Mouse (Mus musculus) CH12.LX (cell line): ENCODE results near the gene Snurf. TPM values are rescaled to one million over a fixed set of nuclear protein-coding genes. Genes with fewer than 3 reads are reported as not detected.

ENCODE experiments used
- DNase-seq: peaks from one replicate; pipeline ENCODE4 v3.0.0-alpha.2; 2013; ENCODE audit errors: extremely low read depth
- H3K27ac ChIP-seq: 2 replicates; pipeline ENCODE4 v1.5.1; 2012; ENCODE audit warnings: low read depth, mild to moderate bottlenecking, control low read depth, moderate library complexity; ENCODE audit not compliant: insufficient read depth
- H3K27me3 ChIP-seq: replicated peaks from 2 replicates; pipeline ENCODE3; 2012; ENCODE audit warnings: inconsistent platforms
- H3K36me3 ChIP-seq, 2 experiments: replicated peaks in 1 of 2; 2 replicates each; pipeline versions ENCODE3 to v1.6.1; 2012; ENCODE audit warnings: inconsistent platforms in 1 of 2, low read length in 1 of 2, mild to moderate bottlenecking in 1 of 2, mixed read lengths in 1 of 2, moderate library complexity in 1 of 2; ENCODE audit not compliant: control insufficient read depth in 1 of 2, insufficient read depth in 1 of 2
- H3K4me1 ChIP-seq, 2 experiments: 2 replicates each; pipeline ENCODE4 v1.6.1; 2012; ENCODE audit warnings: inconsistent platforms in 1 of 2, moderate library complexity in 1 of 2; ENCODE audit not compliant: insufficient read depth in 2 of 2, control insufficient read depth in 1 of 2
- H3K4me2 ChIP-seq: 2 replicates; pipeline ENCODE4 v1.6.1; 2012; ENCODE audit warnings: low read depth, mild to moderate bottlenecking, control low read depth; ENCODE audit not compliant: poor library complexity, insufficient read depth, severe bottlenecking
- H3K4me3 ChIP-seq, 3 experiments: fragments of 150-350 bp in 1 of 3; sonication (generic) in 1 of 3; replicated peaks in 1 of 3; 2 replicates each; pipeline versions ENCODE3 to v1.5.1; 2011 to 2012; ENCODE audit warnings: low read depth in 2 of 3, low read length in 2 of 3, mild to moderate bottlenecking in 2 of 3, moderate library complexity in 2 of 3, control low read depth in 1 of 3, improper control_type of control experiment in 1 of 3, inconsistent platforms in 1 of 3, mixed read lengths in 1 of 3; ENCODE audit not compliant: poor library complexity in 1 of 3
- H3K79me2 ChIP-seq: replicated peaks from 2 replicates; pipeline ENCODE4 v1.6.1; 2012; ENCODE audit warnings: mild to moderate bottlenecking, moderate library complexity; ENCODE audit not compliant: control insufficient read depth, poor library complexity, insufficient read depth, severe bottlenecking; ENCODE audit errors: extremely low read depth
- H3K9ac ChIP-seq: 2 replicates; pipeline ENCODE4 v1.6.1; 2012; ENCODE audit warnings: low read depth, mild to moderate bottlenecking, control low read depth, moderate library complexity; ENCODE audit not compliant: insufficient read depth
- H3K9me3 ChIP-seq: replicated peaks from 2 replicates; pipeline ENCODE3; 2012; ENCODE audit warnings: low read length, inconsistent platforms, mixed read lengths
- BHLHE40 ChIP-seq: IDR thresholded peaks from 2 replicates; pipeline ENCODE4 v1.6.1; 2011; ENCODE audit warnings: mild to moderate bottlenecking, low read depth, low read length, improper control_type of control experiment
- CHD1 ChIP-seq: IDR thresholded peaks from 2 replicates; pipeline ENCODE4 v1.6.1; 2012; ENCODE audit warnings: low read depth, low read length, improper control_type of control experiment, inconsistent platforms
- CHD2 ChIP-seq: IDR thresholded peaks from 2 replicates; pipeline ENCODE4 v1.6.1; 2011; ENCODE audit warnings: low read length, improper control_type of control experiment
- E2F4 ChIP-seq: IDR thresholded peaks from 2 replicates; pipeline ENCODE4 v1.6.1; 2011; ENCODE audit warnings: low read depth, low read length, improper control_type of control experiment; ENCODE audit not compliant: insufficient replicate concordance
- ELF1 ChIP-seq: IDR thresholded peaks from 2 replicates; pipeline ENCODE4 v1.6.1; 2014; ENCODE audit warnings: low read depth, mild to moderate bottlenecking, inconsistent platforms, low read length, improper control_type of control experiment
- ETS1 ChIP-seq: conservative IDR thresholded peaks from 2 replicates; pipeline ENCODE4 v1.6.1; 2012; ENCODE audit warnings: low read depth, mild to moderate bottlenecking, inconsistent platforms, low read length, improper control_type of control experiment, moderate library complexity
- GABPA ChIP-seq: IDR thresholded peaks from 2 replicates; pipeline ENCODE4 v1.6.1; 2012; ENCODE audit warnings: low read depth, low read length, improper control_type of control experiment, inconsistent platforms; ENCODE audit not compliant: insufficient replicate concordance
- HCFC1 ChIP-seq: IDR thresholded peaks from 2 replicates; pipeline ENCODE4 v1.6.1; 2012; ENCODE audit warnings: low read depth, mild to moderate bottlenecking, inconsistent platforms, low read length, improper control_type of control experiment
- IRF4 ChIP-seq: IDR thresholded peaks from 2 replicates; pipeline ENCODE4 v1.6.1; 2014; ENCODE audit warnings: low read depth, mild to moderate bottlenecking, inconsistent platforms, low read length, improper control_type of control experiment
- JUN ChIP-seq: IDR thresholded peaks from 2 replicates; pipeline ENCODE4 v1.6.1; 2011; ENCODE audit warnings: low read depth, mild to moderate bottlenecking, low read length, improper control_type of control experiment, moderate library complexity; ENCODE audit not compliant: insufficient read depth
- MAFK ChIP-seq: IDR thresholded peaks from 2 replicates; pipeline ENCODE4 v1.6.1; 2011; ENCODE audit warnings: low read length, improper control_type of control experiment; ENCODE audit not compliant: insufficient replicate concordance
- MEF2A ChIP-seq: IDR thresholded peaks from 2 replicates; pipeline ENCODE4 v1.6.1; 2014; ENCODE audit warnings: low read depth, mild to moderate bottlenecking, inconsistent platforms, low read length, improper control_type of control experiment, borderline replicate concordance
- MXI1 ChIP-seq: IDR thresholded peaks from 2 replicates; pipeline ENCODE4 v1.6.1; 2011; ENCODE audit warnings: mild to moderate bottlenecking, low read depth, low read length, improper control_type of control experiment
- MYC ChIP-seq: IDR thresholded peaks from 2 replicates; pipeline ENCODE4 v1.6.1; 2011; ENCODE audit warnings: low read depth, mild to moderate bottlenecking, improper control_type of control experiment, low read length
- PAX5 ChIP-seq: IDR thresholded peaks from 2 replicates; pipeline ENCODE4 v1.6.1; 2012; ENCODE audit warnings: low read length, inconsistent platforms, mixed read lengths
- POLR2A ChIP-seq: IDR thresholded peaks from 2 replicates; pipeline ENCODE4 v1.6.1; 2011; ENCODE audit warnings: low read depth, mild to moderate bottlenecking, improper control_type of control experiment, low read length
- POLR2AphosphoS2 ChIP-seq: IDR thresholded peaks from 2 replicates; pipeline ENCODE4 v1.6.1; 2011; ENCODE audit warnings: low read depth, low read length, improper control_type of control experiment
- RAD21 ChIP-seq: IDR thresholded peaks from 2 replicates; pipeline ENCODE4 v1.6.1; 2011; ENCODE audit warnings: low read depth, mild to moderate bottlenecking, low read length, improper control_type of control experiment, moderate library complexity
- RCOR1 ChIP-seq: conservative IDR thresholded peaks from 2 replicates; pipeline ENCODE4 v1.6.1; 2012; ENCODE audit warnings: low read depth, mild to moderate bottlenecking, inconsistent platforms, low read length, improper control_type of control experiment
- SIN3A ChIP-seq: IDR thresholded peaks from 2 replicates; pipeline ENCODE4 v1.6.1; 2012; ENCODE audit warnings: low read length, improper control_type of control experiment, inconsistent platforms
- SMC3 ChIP-seq: IDR thresholded peaks from 2 replicates; pipeline ENCODE4 v1.6.1; 2011; ENCODE audit warnings: low read depth, low read length, improper control_type of control experiment
- UBTF ChIP-seq: IDR thresholded peaks from 2 replicates; pipeline ENCODE4 v1.6.1; 2012; ENCODE audit warnings: low read depth, mild to moderate bottlenecking, inconsistent platforms, low read length, improper control_type of control experiment, moderate library complexity
- USF1 ChIP-seq: IDR thresholded peaks from 2 replicates; pipeline ENCODE4 v1.6.1; 2014; ENCODE audit warnings: low read depth, mild to moderate bottlenecking, inconsistent platforms, low read length, improper control_type of control experiment
- ZC3H11A ChIP-seq: IDR thresholded peaks from 2 replicates; pipeline ENCODE4 v1.6.1; 2012; ENCODE audit warnings: low read depth, mild to moderate bottlenecking, inconsistent platforms, low read length, improper control_type of control experiment
- ZMIZ1 ChIP-seq: IDR thresholded peaks from 2 replicates; pipeline ENCODE4 v1.6.1; 2012; ENCODE audit warnings: low read depth, mild to moderate bottlenecking, inconsistent platforms, low read length, improper control_type of control experiment
- ZNF384 ChIP-seq: IDR thresholded peaks from 2 replicates; pipeline ENCODE4 v1.6.1; 2012; ENCODE audit warnings: low read depth, low read length, improper control_type of control experiment, inconsistent platforms
- dilution Hi-C: fragments of 300-500 bp; cut with MboI; formaldehyde crosslinking; loops from 2 replicates; pipeline ENCODE4 v1.14.3; 2020; ENCODE audit warnings: low sequenced_read_pairs; ENCODE audit not compliant: extremely low pct_unique_long_range_greater_than_20kb, extremely low pct_ligation_motif_present
- in situ Hi-C: fragments of 300-500 bp; cut with MboI; formaldehyde crosslinking; loops from 3 replicates; pipeline ENCODE4 v1.14.3; 2019; ENCODE audit warnings: low sequenced_read_pairs, low pct_ligation_motif_present, low pct_unique_long_range_greater_than_20kb, mixed read lengths
- polyA plus RNA-seq: library from polyadenylated mRNA; unstranded; fragments of >175 nt; gene quantifications from 2 replicates; pipeline ENCODE4 v1.2.1, GENCODE M21; 2012; ENCODE audit warnings: low read depth; ENCODE audit not compliant: insufficient read length
- total RNA-seq, 2 experiments: library from RNA; depleted of rRNA; stranded (reverse); fragments of 300-350 nt in 1 of 2; fragments of >200 nt in 1 of 2; gene quantifications; 2 replicates each; pipeline ENCODE4 v1.2.3; 2012 to 2014

Gene Snurf
- total RNA-seq (2012; rRNA removed) (not detected in 2 replicates), total RNA-seq (2014; rRNA removed) (not detected in 2 replicates), polyA plus RNA-seq (not detected in 2 replicates)

DNA sequence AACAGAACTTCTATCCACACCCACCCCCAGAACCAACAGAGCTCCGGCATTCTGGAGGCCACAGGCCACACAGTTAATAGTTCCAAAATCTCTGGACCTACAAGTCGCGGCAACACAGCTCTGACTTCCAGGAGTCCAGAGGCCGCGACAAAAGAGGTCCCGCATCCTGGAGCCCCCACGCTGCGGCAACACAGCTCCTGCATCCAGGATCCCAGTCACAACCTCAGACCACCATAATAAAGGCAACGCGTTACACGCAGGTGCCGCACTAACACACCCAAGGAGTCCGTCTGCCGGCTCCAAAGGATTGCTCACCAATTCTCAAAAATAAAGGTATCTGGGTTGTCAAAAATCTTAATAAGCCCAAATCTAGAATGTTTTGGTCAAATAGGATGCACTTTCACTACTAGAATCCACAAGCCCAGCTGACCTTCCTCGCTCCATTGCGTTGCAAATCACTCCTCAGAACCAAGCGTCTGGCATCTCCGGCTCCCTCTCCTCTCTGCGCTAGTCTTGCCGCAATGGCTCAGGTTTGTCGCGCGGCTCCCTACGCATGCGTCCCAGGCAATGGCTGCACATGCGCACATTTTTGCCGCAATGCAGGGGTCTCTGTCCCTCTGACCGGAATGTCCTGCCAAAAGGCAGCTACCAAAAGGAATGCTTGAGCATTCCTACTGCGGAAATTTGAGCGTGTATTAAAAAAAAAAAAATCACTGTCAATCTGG is at the start of gene Snurf, which contains the start of gene Gm38393:
TSS of gene Snurf (minus strand) at position 444 of the 725 bp plus-strand sequence.
TSS of gene Gm38393 (minus strand) at position 459 of the 725 bp plus-strand sequence.
- no peaks in the 10 kb centered on the region for H3K27me3 ChIP-seq
- H3K4me2 ChIP-seq, result no peak within 1 kb of the TSS
- H3K9ac ChIP-seq, result no peak within 1 kb of the TSS
- no peaks in the 10 kb centered on the region for H3K4me1 ChIP-seq
- H3K79me2 ChIP-seq, result no peaks in the 10 kb centered on the region
- TF ChIP-seq RCOR1 (no peak), SMC3 (no peak), E2F4 (no peak), MYC (no peak), HCFC1 (no peak), MAFK (no peak), ZNF384 (no peak), CHD2 (no peak), ZMIZ1 (no peak), UBTF (no peak), SIN3A (no peak), BHLHE40 (no peak), IRF4 (no peak), RAD21 (no peak), ELF1 (no peak), CHD1 (no peak)
- in situ Hi-C loops (no loop called here), dilution Hi-C loops (no loop called here)
- no peaks in the 10 kb centered on the region for H3K36me3 ChIP-seq
- DNase-seq, result no peak
- no peak within 1 kb of the TSS for H3K4me3 ChIP-seq
- no peak within 1 kb of the TSS for H3K27ac ChIP-seq
- H3K9me3 ChIP-seq, result peaks cover 18% of the 10 kb centered on the region

DNA sequence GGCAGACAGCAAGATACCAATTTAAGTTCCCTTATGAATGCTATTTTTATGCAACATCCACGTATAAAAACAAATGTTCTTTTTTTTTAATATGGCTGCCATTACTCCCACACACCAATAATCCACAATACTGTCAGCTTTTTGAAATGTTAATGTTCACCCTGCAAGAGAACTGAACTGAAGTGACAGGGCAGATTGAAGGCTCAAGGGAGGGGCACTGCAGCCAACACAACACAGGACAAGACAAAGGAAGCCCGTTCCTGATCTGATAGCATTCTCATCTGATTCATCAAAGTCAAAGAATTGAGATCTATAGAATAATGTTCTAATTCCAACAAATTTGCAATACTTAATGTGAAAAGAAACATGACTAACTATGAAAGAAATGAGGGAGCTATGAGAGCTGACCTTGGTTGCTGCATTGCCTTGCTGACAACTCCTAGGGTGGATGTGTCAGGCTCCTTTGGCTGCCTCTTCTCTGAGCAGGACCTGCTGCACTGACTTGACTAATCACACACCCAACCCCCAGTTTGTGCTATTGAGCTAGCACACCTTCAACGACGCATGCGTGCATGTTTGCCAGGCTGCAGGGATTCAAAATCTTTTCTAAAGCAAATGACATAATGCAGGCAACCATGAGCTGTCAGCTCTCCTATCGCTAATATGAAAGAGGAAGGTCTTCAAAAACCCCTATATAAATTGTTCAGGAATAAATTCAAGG is 42.8 kb upstream of the Snurf start:
- in situ Hi-C loops (no loop called here), dilution Hi-C loops (no loop called here)
- H3K9me3 ChIP-seq, result no peaks in the 10 kb centered on the region
- no peaks in the 10 kb centered on the region for H3K36me3 ChIP-seq
- no peak overlapping the region for H3K4me2 ChIP-seq
- no peaks in the 10 kb centered on the region for H3K79me2 ChIP-seq
- H3K9ac ChIP-seq, result no peak overlapping the region
- no peaks in the 10 kb centered on the region for H3K27me3 ChIP-seq
- DNase-seq, result no peak
- no peak overlapping the region for H3K4me3 ChIP-seq
- no peak overlapping the region for H3K27ac ChIP-seq
- TF ChIP-seq MEF2A, result no peak
- TF ChIP-seq MXI1, result no peak
- no peak for TF ChIP-seq GABPA
- TF ChIP-seq ETS1, result no peak
- TF ChIP-seq USF1, result no peak
- no peak for TF ChIP-seq POLR2AphosphoS2
- TF ChIP-seq SIN3A, result no peak
- TF ChIP-seq CHD2, result no peak
- no peak for TF ChIP-seq HCFC1
- TF ChIP-seq MAFK, result no peak
- TF ChIP-seq RAD21, result no peak
- TF ChIP-seq RCOR1, result no peak
- TF ChIP-seq POLR2A, result no peak
- TF ChIP-seq ZNF384, result no peak
- TF ChIP-seq ZC3H11A, result no peak
- TF ChIP-seq IRF4, result no peak
- TF ChIP-seq PAX5, result no peak
- TF ChIP-seq JUN, result no peak
- TF ChIP-seq MYC, result no peak
- TF ChIP-seq ZMIZ1, result no peak
- H3K4me1 ChIP-seq, result no peaks in the 10 kb centered on the region
